Mouse (Mus musculus): ENCODE results near the gene Dap. TPM values are rescaled to one million over a fixed set of nuclear protein-coding genes. Genes with fewer than 3 reads are reported as not detected.

Gene Dap
- total and polyA plus RNA-seq, 3 experiments = 0.05 to 0.11 TPM; not detected in 1

DNA sequence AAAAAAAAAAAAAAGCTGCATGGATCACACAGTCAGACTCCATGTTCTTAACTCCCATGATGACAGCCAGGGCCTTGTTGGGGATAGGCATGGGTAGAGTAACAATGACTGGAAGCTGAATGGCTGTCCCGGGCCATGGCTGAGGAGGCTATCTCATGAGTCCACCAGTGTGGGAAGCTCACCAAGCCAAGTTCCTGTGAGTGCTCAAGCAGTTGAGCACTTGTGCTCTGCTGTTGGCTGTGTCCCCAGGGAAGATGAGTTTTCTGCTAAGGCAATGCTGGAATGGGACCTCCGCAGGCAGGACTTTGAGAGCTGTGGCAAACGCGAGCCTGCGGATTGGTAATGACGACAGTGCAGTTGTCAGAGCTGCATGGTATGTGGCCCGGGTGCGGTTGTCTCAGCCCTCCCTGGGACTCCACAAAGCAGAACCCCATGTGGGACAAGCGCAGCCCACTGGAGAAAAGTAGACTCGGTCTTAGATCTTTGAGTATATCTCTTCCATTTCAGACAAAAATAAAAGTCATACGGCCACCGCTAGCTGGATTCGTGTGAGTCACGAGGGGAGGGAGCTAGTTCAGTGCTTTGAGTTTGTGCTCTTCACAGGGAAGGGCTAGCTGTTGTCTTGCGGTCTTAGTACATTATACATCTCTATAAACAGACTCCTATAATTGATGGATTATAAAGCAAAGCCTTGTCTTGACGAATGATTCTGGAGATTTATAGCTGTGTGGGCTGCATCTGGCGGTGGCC lies 20.8 kb downstream of the Dap start:
- ATAC-seq (ENCODE audit: extremely low read depth, insufficient number of reproducible peaks, low FRiP score, poor library complexity, severe bottlenecking) (no peak), DNase-seq (ENCODE audit: low spot score) (no peak)
- Histone ChIP-seq H3K27me3 (ENCODE audit: insufficient read depth, low read length) (no peaks in the 10 kb centered on the region), H3K36me3 (replicated peaks) (no peaks in the 10 kb centered on the region), H3K9me3 (replicated peaks) (peaks cover 7% of the 10 kb centered on the region; the same call in 1 of the 2 replicates), H3K4me3 (ENCODE audit: low read depth, low read length) (no peak overlapping the region), H3K4me1 (ENCODE audit: insufficient read depth, low read depth, low read length) (no peaks in the 10 kb centered on the region)
- no peak for TF ChIP-seq TAL1 (conservative IDR thresholded peaks at IDR 0.05; ENCODE audit: low read depth, low read length)
- no peak for TF ChIP-seq GATA2 (IDR thresholded peaks at IDR 0.05; ENCODE audit: borderline replicate concordance, low read depth, low read length)

DNA sequence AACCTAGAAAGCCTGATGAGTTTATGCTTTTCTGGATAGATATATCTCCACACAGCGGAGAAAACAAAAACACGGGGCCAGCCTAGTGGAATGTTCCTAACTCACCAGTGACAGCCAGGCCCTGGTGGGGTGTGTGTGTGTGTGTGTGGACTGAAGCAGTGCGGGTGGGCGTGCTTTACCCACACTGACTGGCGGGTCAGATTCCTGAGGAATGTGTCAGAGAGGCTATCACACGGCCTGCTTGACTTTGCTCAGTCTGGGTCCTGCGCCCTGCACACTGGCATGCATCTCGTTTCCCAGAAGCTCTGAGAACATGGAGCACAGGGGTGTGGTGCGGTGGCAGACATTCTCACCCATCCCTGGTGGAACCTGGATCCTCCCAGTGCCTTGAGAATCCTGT lies 21.8 kb downstream of the Dap start:
- 0 out of 2 replicates have a peak, but pooled peaks cover 2% of the 10 kb centered on the region for H3K9me3 ChIP-seq (replicated peaks)
- no peak for ATAC-seq (ENCODE audit: extremely low read depth, insufficient number of reproducible peaks, low FRiP score, poor library complexity, severe bottlenecking)
- H3K36me3 ChIP-seq (replicated peaks) = no peaks in the 10 kb centered on the region
- H3K4me1 ChIP-seq (ENCODE audit: insufficient read depth, low read depth, low read length) = no peaks in the 10 kb centered on the region
- no peak overlapping the region for H3K4me3 ChIP-seq (ENCODE audit: low read depth, low read length)
- no peak for TF ChIP-seq CTCF (IDR thresholded peaks at IDR 0.05; ENCODE audit: low read depth, low read length)
- no peak for TF ChIP-seq POLR2AphosphoS5 (IDR thresholded peaks at IDR 0.05; ENCODE audit: insufficient replicate concordance, low read depth, low read length)
- no peak for TF ChIP-seq TAL1 (conservative IDR thresholded peaks at IDR 0.05; ENCODE audit: low read depth, low read length)
- no peak for TF ChIP-seq GATA1 (IDR thresholded peaks at IDR 0.05; ENCODE audit: borderline replicate concordance, low read length)
- TF ChIP-seq GATA2 (IDR thresholded peaks at IDR 0.05; ENCODE audit: borderline replicate concordance, low read depth, low read length) = no peak
- no peaks in the 10 kb centered on the region for H3K27me3 ChIP-seq (ENCODE audit: insufficient read depth, low read length)
- no peak for DNase-seq (ENCODE audit: low spot score)

DNA sequence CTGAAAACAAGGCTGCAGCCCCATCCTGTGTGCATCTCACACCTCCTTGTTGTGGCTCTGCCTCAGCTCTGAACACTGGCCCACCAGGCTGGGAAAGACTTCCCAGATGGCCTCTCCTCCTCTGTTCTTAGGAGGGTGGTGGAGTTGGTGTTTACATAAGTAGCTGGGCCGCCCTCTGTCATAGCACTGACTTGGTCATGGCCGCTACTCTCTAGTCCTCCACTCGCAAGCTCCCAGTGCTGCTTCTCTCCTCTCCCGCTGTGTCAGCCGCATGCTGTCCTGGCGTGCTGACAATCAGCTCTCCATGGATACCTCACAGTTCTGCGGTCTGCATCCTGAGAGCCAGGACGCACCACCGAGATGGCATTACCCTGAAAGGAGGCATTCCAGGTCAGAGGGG lies 22.9 kb downstream of the Dap start:
- H3K4me1 ChIP-seq (ENCODE audit: insufficient read depth, low read depth, low read length) = no peaks in the 10 kb centered on the region
- no peak for TF ChIP-seq POLR2AphosphoS5 (IDR thresholded peaks at IDR 0.05; ENCODE audit: insufficient replicate concordance, low read depth, low read length)
- no peak for TF ChIP-seq GATA1 (IDR thresholded peaks at IDR 0.05; ENCODE audit: borderline replicate concordance, low read length)
- H3K36me3 ChIP-seq (replicated peaks) = no peaks in the 10 kb centered on the region

DNA sequence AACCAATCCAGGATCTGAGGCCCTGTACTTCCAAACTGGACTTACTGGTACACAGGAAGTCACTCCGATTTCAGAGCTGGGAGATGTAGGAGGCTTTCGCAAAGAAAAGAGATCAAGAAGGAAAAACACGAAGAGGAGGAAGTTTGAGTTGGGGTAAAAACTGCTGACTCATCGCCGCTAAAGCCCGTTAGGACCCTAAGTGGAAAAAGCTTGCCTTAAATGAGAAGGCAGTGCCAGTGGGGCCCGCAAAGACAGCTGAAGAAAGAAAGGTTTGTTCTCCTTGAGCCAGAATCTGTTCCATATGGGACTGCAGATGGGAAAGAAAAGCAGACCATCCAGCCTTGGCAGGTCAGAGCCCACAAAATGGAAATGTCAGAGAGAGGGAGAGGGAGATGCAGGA lies 24.8 kb downstream of the Dap start:
- Histone ChIP-seq H3K9me3 (replicated peaks) (0 out of 2 replicates have a peak, but pooled peaks cover 4% of the 10 kb centered on the region), H3K27me3 (ENCODE audit: insufficient read depth, low read length) (no peaks in the 10 kb centered on the region), H3K4me3 (ENCODE audit: low read depth, low read length) (no peak overlapping the region), H3K4me1 (ENCODE audit: insufficient read depth, low read depth, low read length) (no peaks in the 10 kb centered on the region), H3K36me3 (replicated peaks) (no peaks in the 10 kb centered on the region)
- DNase-seq (ENCODE audit: low spot score) (no peak), ATAC-seq (ENCODE audit: extremely low read depth, insufficient number of reproducible peaks, low FRiP score, poor library complexity, severe bottlenecking) (no peak)
- TF ChIP-seq POLR2AphosphoS5 (IDR thresholded peaks at IDR 0.05; ENCODE audit: insufficient replicate concordance, low read depth, low read length) (no peak), CTCF (IDR thresholded peaks at IDR 0.05; ENCODE audit: low read depth, low read length) (no peak), GATA2 (IDR thresholded peaks at IDR 0.05; ENCODE audit: borderline replicate concordance, low read depth, low read length) (no peak), TAL1 (conservative IDR thresholded peaks at IDR 0.05; ENCODE audit: low read depth, low read length) (no peak), GATA1 (IDR thresholded peaks at IDR 0.05; ENCODE audit: borderline replicate concordance, low read length) (no peak)

More for the DNA sequence above, 22.9 kb downstream of the Dap start:
- Histone ChIP-seq H3K9me3 (replicated peaks) (0 out of 2 replicates have a peak, but pooled peaks cover 2% of the 10 kb centered on the region), H3K4me3 (ENCODE audit: low read depth, low read length) (no peak overlapping the region), H3K27me3 (ENCODE audit: insufficient read depth, low read length) (no peaks in the 10 kb centered on the region)
- ATAC-seq (ENCODE audit: extremely low read depth, insufficient number of reproducible peaks, low FRiP score, poor library complexity, severe bottlenecking) (no peak), DNase-seq (ENCODE audit: low spot score) (no peak)

DNA sequence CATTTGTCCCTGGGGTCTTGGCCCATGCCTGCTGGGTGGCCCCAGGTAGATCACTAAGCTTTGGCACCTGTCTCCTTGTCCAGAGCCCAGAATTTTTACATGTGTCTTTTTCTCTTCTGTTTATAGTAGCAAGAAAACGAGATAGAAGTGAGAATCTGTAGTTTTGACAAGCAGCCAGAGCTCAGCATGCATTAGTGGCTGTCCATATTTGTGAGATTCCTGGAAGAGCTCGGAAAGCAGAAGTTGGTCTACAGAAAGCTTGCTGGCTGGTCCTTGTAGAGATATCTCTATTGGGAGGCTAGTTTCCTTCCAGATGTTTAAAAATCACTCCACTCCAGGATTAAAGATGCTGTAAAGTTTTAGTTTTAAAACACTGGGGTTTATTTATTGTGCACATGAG lies 25.9 kb downstream of the Dap start:
- H3K36me3 ChIP-seq (replicated peaks) = no peaks in the 10 kb centered on the region
- no peak overlapping the region for H3K4me3 ChIP-seq (ENCODE audit: low read depth, low read length)
- no peaks in the 10 kb centered on the region for H3K27me3 ChIP-seq (ENCODE audit: insufficient read depth, low read length)
- H3K9me3 ChIP-seq (replicated peaks) = peaks cover 4% of the 10 kb centered on the region; the same call in 1 of the 2 replicates
- no peaks in the 10 kb centered on the region for H3K4me1 ChIP-seq (ENCODE audit: insufficient read depth, low read depth, low read length)
- ATAC-seq (ENCODE audit: extremely low read depth, insufficient number of reproducible peaks, low FRiP score, poor library complexity, severe bottlenecking) = no peak
- no peak for DNase-seq (ENCODE audit: low spot score)
- TF ChIP-seq POLR2AphosphoS5 (IDR thresholded peaks at IDR 0.05; ENCODE audit: insufficient replicate concordance, low read depth, low read length) (no peak), TAL1 (conservative IDR thresholded peaks at IDR 0.05; ENCODE audit: low read depth, low read length) (no peak), GATA1 (IDR thresholded peaks at IDR 0.05; ENCODE audit: borderline replicate concordance, low read length) (no peak), CTCF (IDR thresholded peaks at IDR 0.05; ENCODE audit: low read depth, low read length) (no peak), GATA2 (IDR thresholded peaks at IDR 0.05; ENCODE audit: borderline replicate concordance, low read depth, low read length) (no peak)

DNA sequence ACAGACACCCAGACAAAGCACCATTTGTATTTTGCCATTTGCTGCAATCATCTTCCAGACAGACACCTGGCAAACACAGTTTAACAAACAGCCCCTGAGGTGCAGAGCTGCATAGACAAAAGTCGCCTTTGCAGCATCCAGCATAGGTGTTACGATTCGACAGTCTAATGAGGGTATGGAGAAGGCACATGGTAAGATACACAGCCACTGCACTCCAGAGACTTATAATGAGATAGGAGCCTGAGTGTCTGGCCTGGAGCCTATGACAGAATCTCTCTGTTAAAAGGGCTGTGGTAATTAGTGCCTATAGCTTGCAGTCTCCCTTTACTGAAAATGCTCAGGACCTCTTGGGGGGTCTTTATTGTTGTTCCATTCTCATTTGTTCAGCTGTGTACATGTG lies 26.6 kb downstream of the Dap start:
- Histone ChIP-seq H3K4me3 (ENCODE audit: low read depth, low read length) (no peak overlapping the region), H3K36me3 (replicated peaks) (no peaks in the 10 kb centered on the region), H3K9me3 (replicated peaks) (peaks cover 4% of the 10 kb centered on the region; the same call in 1 of the 2 replicates), H3K27me3 (ENCODE audit: insufficient read depth, low read length) (no peaks in the 10 kb centered on the region), H3K4me1 (ENCODE audit: insufficient read depth, low read depth, low read length) (no peaks in the 10 kb centered on the region)
- no peak for DNase-seq (ENCODE audit: low spot score)
- TF ChIP-seq GATA1 (IDR thresholded peaks at IDR 0.05; ENCODE audit: borderline replicate concordance, low read length) (no peak), GATA2 (IDR thresholded peaks at IDR 0.05; ENCODE audit: borderline replicate concordance, low read depth, low read length) (no peak), TAL1 (conservative IDR thresholded peaks at IDR 0.05; ENCODE audit: low read depth, low read length) (no peak)
- no peak for ATAC-seq (ENCODE audit: extremely low read depth, insufficient number of reproducible peaks, low FRiP score, poor library complexity, severe bottlenecking)
